Comparison of ENCODE assay signal across 24 mouse cellular contexts in the genomic region with DNA sequence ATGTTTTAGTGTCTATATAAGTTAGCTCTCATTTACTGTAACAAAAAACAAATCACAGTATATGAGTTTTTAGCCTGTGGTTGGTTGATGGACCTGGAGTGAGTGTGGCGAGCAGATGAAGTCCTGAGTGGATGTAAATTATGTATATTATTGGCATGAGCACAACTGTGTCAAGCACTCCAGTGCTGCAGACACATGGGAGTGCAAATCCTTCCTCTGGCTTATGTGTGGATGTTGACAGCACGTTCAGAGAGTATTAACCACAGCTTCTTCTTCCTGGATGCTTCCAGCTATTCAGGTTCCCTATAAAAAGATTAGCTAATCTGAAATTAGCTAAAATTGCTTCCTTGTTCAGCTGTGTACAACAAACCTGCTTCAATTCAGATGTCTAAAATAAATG. TPM values are rescaled to one million over a fixed set of nuclear protein-coding genes. Genes with fewer than 3 reads are reported as not detected.
"Had no signal": no experiment of that assay in that cellular context is flagged by ENCODE, and none has a peak within 500 bp of the region (broad histone marks: within the 10 kb centered on the region; RNA-seq: fewer than 3 reads in every experiment).

No protein-coding gene starts in this region.

- H3K27ac ChIP-seq: kidney, postnatal 0 days; left cerebral cortex, adult 2 months; liver, embryonic 13.5 days; midbrain, embryonic 12.5 days; midbrain, embryonic 15.5 days; neural tube, embryonic 13.5 days; stomach, embryonic 15.5 days had no signal

- H3K4me1 ChIP-seq: midbrain, embryonic 12.5 days; midbrain, embryonic 15.5 days; neural tube, embryonic 13.5 days; stomach, embryonic 15.5 days had no signal

- H3K4me3 ChIP-seq: left cerebral cortex, adult 2 months; liver, embryonic 13.5 days; midbrain, embryonic 12.5 days; midbrain, embryonic 15.5 days; myocyte; neural tube, embryonic 13.5 days; stomach, embryonic 15.5 days had no signal

- DNase-seq: kidney, adult 18-20 months; kidney, adult 9 months; kidney, postnatal 36 days; layer of hippocampus, postnatal 36 days; liver, embryonic 13.5 days; lung, adult 2 months; lung, postnatal 14 days; lung, postnatal 4 days; right cerebral cortex, postnatal 25 days; spleen, adult 18-20 months; thymus, postnatal 25 days had no signal

- ATAC-seq: midbrain, embryonic 15.5 days had no signal

- H3K9me3 ChIP-seq: liver, embryonic 13.5 days; midbrain, embryonic 12.5 days; midbrain, embryonic 15.5 days; neural tube, embryonic 13.5 days; stomach, embryonic 15.5 days had no signal

- H3K36me3 ChIP-seq: liver, embryonic 13.5 days; midbrain, embryonic 12.5 days; midbrain, embryonic 15.5 days; neural tube, embryonic 13.5 days; stomach, embryonic 15.5 days had no signal

- H3K27me3 ChIP-seq: liver, embryonic 13.5 days; midbrain, embryonic 12.5 days; midbrain, embryonic 15.5 days; neural tube, embryonic 13.5 days; stomach, embryonic 15.5 days had no signal

RNA-seq across cellular contexts. Expression of gene Cd200r3, which starts 42.6 kb away (rescaled TPM):
- total RNA-seq: layer of hippocampus, adult 8-10 months; layer of hippocampus, postnatal 10 days; layer of hippocampus, postnatal 36 days; left cerebral cortex, adult 2 months; left cerebral cortex, postnatal 10 days; left cerebral cortex, postnatal 36 days had no signal
- polyA plus RNA-seq: limb, embryonic 11.5 days; liver, adult 2 months; midbrain, embryonic 12.5 days; midbrain, embryonic 15.5 days; myocyte; neural tube, embryonic 13.5 days had no signal
